Mouse (Mus musculus): Measurements from ENCODE around the gene Gimap4.

DNA sequence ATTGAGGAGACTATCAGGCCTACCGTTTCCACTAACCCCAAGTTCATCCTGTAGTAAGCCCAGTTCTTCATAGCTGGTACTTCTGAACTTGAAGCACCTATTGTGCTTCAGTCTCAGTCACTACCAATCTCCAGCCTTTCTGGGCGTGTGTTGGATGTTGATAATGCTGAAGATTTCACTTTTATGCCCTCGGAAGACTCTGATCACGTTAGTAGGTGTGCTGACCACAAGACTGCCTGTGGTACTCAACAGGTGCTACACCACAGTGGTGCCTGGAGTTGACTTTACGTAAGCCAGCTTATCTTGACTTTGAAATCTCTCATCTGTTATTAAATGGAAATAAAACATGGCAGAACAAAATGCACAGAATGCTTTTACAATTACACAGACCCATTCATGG is 3.9 kb upstream of the Gimap4 start:
- TF ChIP-seq CTCF (IDR thresholded peaks at IDR 0.05; ENCODE audit: control insufficient read depth, insufficient read depth, insufficient replicate concordance, low read depth, low read length) (no peak), POLR2A (IDR thresholded peaks at IDR 0.05; ENCODE audit: control insufficient read depth, low read depth, low read length) (no peak)

All from testis, adult 2 months (tissue).